Mouse (Mus musculus) midbrain, embryonic 15.5 days (tissue): ENCODE measurements around the gene Rapgef3. TPM values are rescaled to one million over a fixed set of nuclear protein-coding genes. Genes with fewer than 3 reads are reported as not detected.

Experiments
- ATAC-seq: fragments of 200-750 bp; cut with Nextera tagmentation; replicated peaks from 2 replicates; pipeline ENCODE4 v1.8.0; 2017; ENCODE audit warnings: moderate TSS enrichment
- H3K27ac ChIP-seq: fragments of 300-500 bp; sonication (generic); 2 replicates; pipeline ENCODE4 v1.5.1; 2015; ENCODE audit warnings: mild to moderate bottlenecking, inconsistent platforms
- H3K27me3 ChIP-seq: fragments of 300-500 bp; sonication (generic); replicated peaks from 2 replicates; pipeline ENCODE4 v1.6.1; 2015; ENCODE audit warnings: inconsistent platforms
- H3K36me3 ChIP-seq: fragments of 300-500 bp; sonication (generic); replicated peaks from 2 replicates; pipeline ENCODE4 v1.6.1; 2015; ENCODE audit warnings: inconsistent platforms
- H3K4me1 ChIP-seq: fragments of 300-500 bp; sonication (generic); 2 replicates; pipeline ENCODE4 v1.6.1; 2015; ENCODE audit warnings: inconsistent platforms
- H3K4me2 ChIP-seq: fragments of 300-500 bp; sonication (generic); 2 replicates; pipeline ENCODE4 v1.6.1; 2015; ENCODE audit warnings: inconsistent platforms, mild to moderate bottlenecking, moderate library complexity
- H3K4me3 ChIP-seq: fragments of 300-500 bp; sonication (generic); 2 replicates; pipeline ENCODE4 v1.5.1; 2015; ENCODE audit warnings: mild to moderate bottlenecking, inconsistent platforms
- H3K9ac ChIP-seq: fragments of 300-500 bp; sonication (generic); 2 replicates; pipeline ENCODE4 v1.6.1; 2015; ENCODE audit warnings: mild to moderate bottlenecking, inconsistent platforms
- H3K9me3 ChIP-seq: fragments of 300-500 bp; sonication (generic); 2 replicates; pipeline ENCODE4 v1.6.1; 2016; ENCODE audit warnings: inconsistent platforms
- WGBS: fragments of 180-500 bp; shearing (Covaris S2); methylation state at CpG from one replicate; pipeline ENCODE4 v1.1.7; 2015; ENCODE audit warnings: mixed read lengths; 5-methylcytosine and 5-hydroxymethylcytosine counted together
- polyA plus RNA-seq: library from polyadenylated mRNA; unstranded; fragments of >200 nt; fragmentation: Nextera tagmentation; extraction: Ambion mirVana; gene quantifications from 2 replicates; pipeline ENCODE4 v1.2.1, GENCODE M21; 2015

Rapgef3 gene
- polyA plus RNA-seq, 1 experiment from 2014 or later: 15.4 TPM

DNA sequence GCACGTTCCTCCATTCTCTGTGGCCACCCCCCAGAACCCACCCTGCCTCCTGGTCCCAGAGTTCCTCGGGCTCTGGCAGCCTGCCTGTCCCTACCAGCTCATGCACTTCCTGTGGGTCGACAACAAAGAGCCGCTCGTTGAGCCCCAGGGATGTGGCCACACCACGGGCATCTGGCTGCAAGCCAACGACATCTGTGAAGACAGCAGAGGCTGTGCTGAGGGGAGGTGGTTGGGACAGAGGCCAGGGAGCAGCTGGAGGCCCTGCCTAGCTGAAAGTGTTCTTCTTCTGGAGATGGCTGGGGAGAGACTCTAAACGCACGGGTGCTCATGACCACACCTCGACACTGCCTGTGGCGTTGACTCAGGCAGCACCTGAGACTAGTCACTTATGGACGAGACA lies 17.1 kb downstream of the Rapgef3 start:
- Histone ChIP-seq H3K27ac (no peak overlapping the region), H3K4me1 (peaks cover 16% of the 10 kb centered on the region; the same call in 1 of the 2 replicates), H3K27me3 (0 out of 2 replicates have a peak, but pooled peaks cover 5% of the 10 kb centered on the region), H3K36me3 (no peaks in the 10 kb centered on the region), H3K4me2 (no peak overlapping the region), H3K9me3 (no peaks in the 10 kb centered on the region), H3K4me3 (no peak overlapping the region), H3K9ac (no peak overlapping the region)
- WGBS: 21% methylated on average over 12 of the region's 12 CpGs
- ATAC-seq: peak; percentile 79

DNA sequence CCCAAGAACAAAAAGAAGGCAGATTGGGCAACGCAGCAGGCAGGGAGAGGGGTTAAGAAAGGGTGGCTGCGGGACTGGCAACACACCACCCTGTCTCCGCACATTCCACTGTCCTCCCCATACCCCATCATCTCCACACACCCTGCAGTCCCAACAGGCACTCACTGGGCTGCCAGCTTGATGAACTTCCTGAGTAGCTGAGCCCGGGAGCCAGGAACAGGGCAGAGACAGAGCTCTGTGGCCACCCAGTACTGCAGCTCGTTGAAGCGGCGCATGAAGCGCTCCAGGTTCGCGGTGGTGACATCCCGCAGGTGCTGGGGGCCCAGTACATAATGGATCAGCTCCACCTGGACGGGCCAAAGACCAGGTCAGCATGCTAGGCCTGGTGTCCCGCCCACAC lies 17.9 kb downstream of the Rapgef3 start:
- Histone ChIP-seq H3K27me3 (0 out of 2 replicates have a peak, but pooled peaks cover 5% of the 10 kb centered on the region), H3K4me1 (peaks cover 15% of the 10 kb centered on the region; the same call in 1 of the 2 replicates), H3K4me3 (no peak overlapping the region), H3K4me2 (no peak overlapping the region), H3K9me3 (no peaks in the 10 kb centered on the region), H3K36me3 (no peaks in the 10 kb centered on the region), H3K27ac (no peak overlapping the region), H3K9ac (no peak overlapping the region)
- no peak; the same call in 1 of the 2 replicates for ATAC-seq
- 91% methylated on average over 13 of the region's 13 CpGs for WGBS

DNA sequence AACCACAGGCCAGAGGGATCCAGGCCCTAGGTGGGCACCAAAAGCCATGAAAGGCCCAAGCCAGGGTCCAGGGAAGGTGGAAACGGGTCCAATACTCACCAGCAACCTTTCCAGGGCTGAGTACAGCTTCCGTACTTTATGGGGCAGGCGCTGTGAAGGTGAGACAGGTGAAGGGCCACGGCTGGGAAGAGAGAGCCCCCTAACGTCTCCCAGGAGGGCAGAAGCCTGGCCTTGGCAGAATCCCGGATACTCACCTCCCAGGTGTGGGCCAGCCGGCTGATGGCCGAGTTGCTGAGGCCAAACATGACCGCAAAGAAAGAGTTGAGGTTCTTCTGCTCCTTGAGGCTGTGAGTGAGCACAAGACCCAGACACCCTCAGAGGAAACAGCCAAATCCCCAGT lies 18.4 kb downstream of the Rapgef3 start:
- no peaks in the 10 kb centered on the region for H3K9me3 ChIP-seq
- no peaks in the 10 kb centered on the region for H3K36me3 ChIP-seq
- no peak overlapping the region for H3K4me3 ChIP-seq
- 94% methylated on average over 9 of the region's 9 CpGs for WGBS
- peaks cover 15% of the 10 kb centered on the region; the same call in 1 of the 2 replicates for H3K4me1 ChIP-seq
- H3K9ac ChIP-seq: no peak overlapping the region
- no peak overlapping the region for H3K4me2 ChIP-seq
- H3K27me3 ChIP-seq: 0 out of 2 replicates have a peak, but pooled peaks cover 5% of the 10 kb centered on the region
- H3K27ac ChIP-seq: no peak overlapping the region
- ATAC-seq: no peak

DNA sequence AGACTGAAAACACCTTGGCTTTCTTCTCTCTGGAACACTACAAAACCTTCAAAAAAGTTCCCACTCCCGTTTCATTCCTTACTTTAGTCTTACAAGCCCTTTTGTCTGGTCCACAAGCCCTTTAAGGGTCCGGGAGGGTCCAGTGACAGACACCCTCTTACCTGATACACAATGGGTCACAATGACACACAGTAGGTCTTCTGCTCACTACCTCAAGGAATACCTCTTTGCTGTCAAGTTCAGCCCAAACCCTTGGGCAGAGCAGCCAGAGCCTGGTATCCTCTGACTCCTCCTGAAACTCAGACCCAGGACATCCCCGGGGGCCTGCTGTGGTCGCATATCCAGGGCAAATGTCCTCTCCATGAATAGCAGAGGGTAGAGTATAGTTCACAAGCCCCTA lies 18.8 kb downstream of the Rapgef3 start:
- no peak overlapping the region for H3K4me3 ChIP-seq
- H3K27ac ChIP-seq: no peak overlapping the region
- H3K4me1 ChIP-seq: peaks cover 15% of the 10 kb centered on the region; the same call in 1 of the 2 replicates
- 87% methylated on average over 4 of the region's 4 CpGs for WGBS
- ATAC-seq: no peak
- no peak overlapping the region for H3K9ac ChIP-seq
- H3K4me2 ChIP-seq: no peak overlapping the region
- H3K9me3 ChIP-seq: no peaks in the 10 kb centered on the region
- 0 out of 2 replicates have a peak, but pooled peaks cover 5% of the 10 kb centered on the region for H3K27me3 ChIP-seq
- H3K36me3 ChIP-seq: no peaks in the 10 kb centered on the region

DNA sequence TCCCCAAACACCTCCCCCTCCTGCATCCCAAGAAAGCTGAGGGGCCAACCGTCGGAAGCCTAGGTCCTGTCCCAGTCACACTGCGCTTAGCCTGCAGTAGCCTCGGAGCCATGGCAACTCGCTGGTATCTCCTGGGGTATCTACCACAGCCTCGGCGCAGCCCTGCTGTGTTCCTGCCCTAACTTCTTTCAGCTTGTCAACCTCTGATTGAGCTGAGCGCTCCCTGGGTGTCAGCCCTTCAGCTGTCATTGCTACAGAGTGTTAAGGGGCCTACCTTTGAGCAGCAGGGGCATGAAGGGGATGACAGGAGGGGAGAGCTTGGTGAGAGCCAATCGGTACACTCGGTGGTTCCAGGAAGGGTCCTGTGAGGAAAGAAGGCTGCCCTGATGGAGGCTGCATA lies 19.5 kb downstream of the Rapgef3 start:
- no peak overlapping the region for H3K27ac ChIP-seq

DNA sequence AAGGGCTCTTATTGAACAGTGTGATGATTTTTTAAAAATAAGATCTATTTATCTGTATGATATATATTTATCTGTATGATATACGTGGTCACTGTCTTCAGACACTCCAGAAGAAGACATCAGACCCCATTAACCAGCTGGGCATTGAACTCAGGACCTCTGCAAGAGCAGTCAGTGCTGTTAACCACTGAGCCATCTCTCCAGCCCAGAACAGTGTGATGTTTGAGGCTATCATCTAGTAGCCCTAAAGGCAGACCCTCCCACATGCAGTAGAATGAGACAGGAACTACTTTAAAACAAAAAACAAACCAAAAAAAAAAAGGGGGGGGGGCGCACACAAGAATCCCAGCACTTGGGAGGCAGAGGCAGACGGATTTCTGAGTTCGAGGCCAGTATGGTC lies 20.3 kb downstream of the Rapgef3 start:
- 86% methylated on average over 4 of the region's 4 CpGs for WGBS
- Histone ChIP-seq H3K9me3 (no peaks in the 10 kb centered on the region), H3K4me1 (peaks cover 16% of the 10 kb centered on the region; the same call in 1 of the 2 replicates), H3K9ac (no peak overlapping the region), H3K4me3 (no peak overlapping the region), H3K27ac (no peak overlapping the region), H3K36me3 (no peaks in the 10 kb centered on the region), H3K27me3 (0 out of 2 replicates have a peak, but pooled peaks cover 5% of the 10 kb centered on the region), H3K4me2 (no peak overlapping the region)
- ATAC-seq: no peak

More for the DNA sequence above, 19.5 kb downstream of the Rapgef3 start:
- Histone ChIP-seq H3K4me1 (peaks cover 15% of the 10 kb centered on the region; the same call in 1 of the 2 replicates), H3K36me3 (no peaks in the 10 kb centered on the region), H3K27me3 (0 out of 2 replicates have a peak, but pooled peaks cover 5% of the 10 kb centered on the region), H3K4me3 (no peak overlapping the region), H3K9ac (no peak overlapping the region), H3K9me3 (no peaks in the 10 kb centered on the region), H3K4me2 (no peak overlapping the region)
- 25% methylated on average over 10 of the region's 10 CpGs for WGBS
- no peak for ATAC-seq

DNA sequence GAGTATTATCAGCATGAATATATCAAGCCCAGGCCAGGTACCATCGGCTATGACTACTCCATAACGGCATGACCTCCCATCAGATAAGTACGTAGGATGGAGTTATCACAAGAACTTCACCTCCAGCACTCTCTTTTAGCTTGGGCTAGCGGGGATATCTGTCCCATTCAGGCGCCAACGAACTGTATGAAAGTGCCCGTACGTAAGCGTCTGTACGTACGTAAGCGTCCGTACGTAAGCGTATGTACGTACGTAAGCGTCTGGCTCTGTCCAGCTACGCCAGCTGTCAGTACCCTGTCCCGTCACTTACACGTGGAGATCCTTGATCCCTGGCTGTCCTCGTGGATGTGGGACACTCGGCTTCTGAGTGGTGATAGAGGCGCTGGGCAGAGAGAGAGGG lies 21.0 kb downstream of the Rapgef3 start:
- WGBS: 96% methylated on average over 24 of the region's 24 CpGs
- no peak for ATAC-seq
- H3K27ac ChIP-seq: no peak overlapping the region
- H3K4me3 ChIP-seq: no peak overlapping the region
- peaks cover 22% of the 10 kb centered on the region; the same call in 1 of the 2 replicates for H3K4me1 ChIP-seq
- H3K27me3 ChIP-seq: 0 out of 2 replicates have a peak, but pooled peaks cover 5% of the 10 kb centered on the region
- H3K9me3 ChIP-seq: no peaks in the 10 kb centered on the region
- no peak overlapping the region for H3K4me2 ChIP-seq
- H3K36me3 ChIP-seq: no peaks in the 10 kb centered on the region
- no peak overlapping the region for H3K9ac ChIP-seq

DNA sequence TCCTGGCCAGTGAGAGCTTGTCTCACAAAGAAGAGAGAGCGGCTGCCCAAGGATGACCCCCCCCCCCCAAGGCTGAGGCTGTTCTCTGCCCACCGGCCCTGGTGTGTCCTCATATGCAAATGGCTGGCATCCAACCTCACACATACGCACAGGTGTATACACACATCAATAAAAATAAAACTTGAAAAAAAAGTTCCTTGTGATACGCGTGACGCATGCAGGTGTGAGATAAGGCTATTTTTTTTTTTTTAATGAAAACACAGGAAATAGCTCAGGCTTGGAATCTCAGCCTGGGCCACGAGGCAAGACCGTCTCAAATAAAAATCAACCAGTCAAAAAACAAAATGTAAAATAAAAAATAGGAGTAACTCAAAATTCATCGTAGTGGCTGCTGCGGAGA lies 21.5 kb downstream of the Rapgef3 start:
- no peak for ATAC-seq
- 93% methylated on average over 10 of the region's 10 CpGs for WGBS

DNA sequence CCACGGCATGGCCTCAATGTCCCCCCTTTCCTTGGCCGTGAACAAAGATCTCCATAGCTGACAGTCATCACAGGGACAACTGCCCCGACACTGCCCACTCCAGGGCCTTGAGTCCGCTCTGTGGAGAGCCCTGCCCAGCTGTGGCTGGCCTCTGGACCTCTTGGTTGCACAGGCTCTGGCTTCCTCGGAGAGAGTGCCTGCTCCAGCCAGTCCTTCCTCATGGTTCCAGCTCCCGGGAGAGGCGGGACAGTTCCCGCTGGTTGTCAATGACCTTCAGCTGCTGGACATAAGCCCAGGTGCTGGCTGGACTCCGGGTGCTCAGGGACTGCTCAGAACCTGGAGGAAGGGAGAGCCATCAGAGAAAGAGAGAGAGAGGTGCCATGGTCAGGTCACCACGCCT lies 22.4 kb downstream of the Rapgef3 start:
- ATAC-seq: no peak
- Histone ChIP-seq H3K4me3 (no peak overlapping the region), H3K36me3 (no peaks in the 10 kb centered on the region), H3K9ac (no peak overlapping the region), H3K9me3 (no peaks in the 10 kb centered on the region), H3K27ac (no peak overlapping the region), H3K27me3 (0 out of 2 replicates have a peak, but pooled peaks cover 5% of the 10 kb centered on the region), H3K4me2 (no peak overlapping the region), H3K4me1 (peaks cover 14% of the 10 kb centered on the region; the same call in 1 of the 2 replicates)
- WGBS: 76% methylated on average over 10 of the region's 10 CpGs

More for the DNA sequence above, 21.5 kb downstream of the Rapgef3 start:
- Histone ChIP-seq H3K27me3 (0 out of 2 replicates have a peak, but pooled peaks cover 5% of the 10 kb centered on the region), H3K9me3 (no peaks in the 10 kb centered on the region), H3K4me3 (no peak overlapping the region), H3K4me2 (no peak overlapping the region), H3K9ac (no peak overlapping the region), H3K36me3 (no peaks in the 10 kb centered on the region), H3K27ac (no peak overlapping the region), H3K4me1 (peaks cover 22% of the 10 kb centered on the region; the same call in 1 of the 2 replicates)

DNA sequence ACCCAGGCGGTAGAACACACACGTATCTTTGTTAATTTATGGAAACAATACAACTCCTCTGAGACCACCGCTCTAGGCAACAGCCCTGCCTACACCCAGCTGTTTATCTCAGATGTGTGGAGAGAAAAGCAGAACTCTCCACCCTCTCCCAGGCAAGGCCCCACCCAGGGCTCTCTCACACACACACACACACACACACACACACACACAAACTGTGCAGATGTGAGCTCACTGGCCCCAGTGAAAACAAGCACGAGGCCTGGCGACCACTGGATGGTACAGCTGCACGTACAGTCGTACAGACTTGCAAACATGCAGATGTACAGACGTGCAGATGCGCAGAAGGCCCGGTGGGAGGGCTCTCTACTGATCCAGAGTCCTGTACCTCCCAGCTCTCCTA lies 22.8 kb downstream of the Rapgef3 start:
- H3K4me3 ChIP-seq: no peak overlapping the region
- no peak overlapping the region for H3K27ac ChIP-seq
- H3K4me1 ChIP-seq: peaks cover 12% of the 10 kb centered on the region; the same call in 1 of the 2 replicates
- H3K9me3 ChIP-seq: no peaks in the 10 kb centered on the region
- H3K36me3 ChIP-seq: no peaks in the 10 kb centered on the region
- WGBS: 57% methylated on average over 10 of the region's 10 CpGs
- H3K9ac ChIP-seq: no peak overlapping the region
- H3K27me3 ChIP-seq: 0 out of 2 replicates have a peak, but pooled peaks cover 5% of the 10 kb centered on the region
- no peak overlapping the region for H3K4me2 ChIP-seq
- no peak for ATAC-seq

DNA sequence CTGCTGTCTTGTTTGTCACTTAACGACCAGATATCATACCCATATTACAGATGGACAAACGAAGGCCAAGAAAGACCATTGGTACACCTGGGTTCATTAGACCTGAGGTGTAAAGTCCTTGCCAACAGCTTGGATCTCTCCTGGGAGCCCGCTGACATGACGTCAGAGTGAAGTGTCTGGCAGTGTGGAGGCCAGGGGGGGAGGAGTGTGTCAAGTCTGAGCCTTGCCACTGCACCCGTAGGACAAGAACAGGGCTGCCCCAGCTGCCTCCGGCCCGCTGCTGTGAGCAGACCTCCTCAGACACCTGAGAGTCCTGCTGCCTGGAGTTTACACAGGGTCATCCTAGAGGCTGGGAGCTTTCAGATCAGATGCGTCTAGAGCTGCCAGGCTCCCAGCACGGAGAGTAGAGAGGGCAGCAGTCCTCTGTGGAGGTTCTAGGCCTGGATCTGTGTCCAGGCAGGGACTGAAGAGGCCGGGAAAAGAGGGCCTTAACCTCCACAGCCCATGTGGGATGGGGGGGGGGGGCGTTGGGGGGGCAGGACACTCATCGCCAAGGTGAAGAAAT lies 23.7 kb downstream of the Rapgef3 start:
- H3K9ac ChIP-seq: no peak overlapping the region
- H3K4me1 ChIP-seq: peaks cover 12% of the 10 kb centered on the region; the same call in 1 of the 2 replicates
- no peaks in the 10 kb centered on the region for H3K36me3 ChIP-seq
- no peak overlapping the region for H3K4me3 ChIP-seq
- no peak overlapping the region for H3K27ac ChIP-seq
- no peak overlapping the region for H3K4me2 ChIP-seq
- ATAC-seq: no peak
- H3K9me3 ChIP-seq: no peaks in the 10 kb centered on the region
- H3K27me3 ChIP-seq: 0 out of 2 replicates have a peak, but pooled peaks cover 5% of the 10 kb centered on the region
- 77% methylated on average over 12 of the region's 12 CpGs for WGBS

DNA sequence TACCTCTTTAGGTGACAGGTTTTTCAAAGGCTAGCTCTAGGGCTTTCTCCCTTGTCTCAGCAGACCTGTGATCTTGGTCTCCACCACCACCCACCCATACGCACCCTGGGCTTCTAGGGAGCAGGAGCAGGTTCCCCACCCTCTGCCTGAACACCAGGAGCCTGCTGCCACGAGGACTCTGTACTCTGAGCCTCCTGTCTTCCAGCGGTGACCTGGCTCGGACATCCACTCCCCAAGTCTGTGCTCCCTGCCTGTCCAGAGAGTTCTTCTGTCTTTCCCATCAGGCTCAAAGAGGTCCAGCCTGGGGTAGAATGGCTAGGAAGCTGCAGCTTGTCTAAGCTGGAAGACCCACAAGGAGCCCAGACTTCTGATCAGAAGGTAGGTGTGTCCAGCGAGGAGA lies 24.6 kb downstream of the Rapgef3 start:
- no peak for ATAC-seq
- Histone ChIP-seq H3K27ac (no peak overlapping the region), H3K36me3 (no peaks in the 10 kb centered on the region), H3K4me3 (no peak overlapping the region), H3K9me3 (no peaks in the 10 kb centered on the region), H3K9ac (no peak overlapping the region), H3K4me1 (peaks cover 12% of the 10 kb centered on the region; the same call in 1 of the 2 replicates), H3K4me2 (no peak overlapping the region), H3K27me3 (0 out of 2 replicates have a peak, but pooled peaks cover 5% of the 10 kb centered on the region)
- WGBS: 86% methylated on average over 5 of the region's 5 CpGs
